In the genomic region with DNA sequence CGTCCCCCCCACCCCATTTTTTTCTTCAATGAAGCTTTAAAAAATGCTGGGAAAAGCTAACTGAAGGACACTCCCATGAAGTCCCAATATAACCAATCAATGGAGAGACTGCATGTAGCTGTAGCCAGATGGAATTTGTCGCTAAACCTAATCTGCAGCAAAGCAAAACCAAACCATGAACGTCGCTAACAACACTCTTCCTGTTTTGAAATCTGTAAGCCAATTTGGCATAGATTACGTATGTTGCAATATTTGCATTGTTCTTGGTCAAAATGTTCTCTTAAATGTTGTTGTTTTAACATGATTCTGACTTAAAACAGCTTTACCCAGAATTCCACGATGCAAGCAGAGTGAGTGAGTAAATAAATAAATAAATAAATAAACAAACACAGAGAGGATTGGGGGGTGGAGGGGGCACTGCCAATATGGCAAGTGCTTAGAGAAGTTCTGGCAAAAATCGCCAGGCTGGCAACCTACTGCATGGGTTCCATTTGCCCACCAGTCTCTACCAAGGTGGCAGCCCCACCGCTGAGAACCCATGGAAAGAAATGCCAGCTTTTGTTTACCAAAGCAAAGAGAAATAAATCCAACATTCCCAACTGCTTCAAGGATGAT, we compare ENCODE assay signal across 9 mouse cellular contexts.
DNase-seq lines count a peak whose midpoint lies in the region; ATAC-seq and TF ChIP-seq lines count a peak whose summit lies in the region.
"Had no signal": no experiment of that assay in that cellular context is flagged by ENCODE, and none has a peak within 500 bp of the region (broad histone marks: within the 10 kb centered on the region; RNA-seq: fewer than 3 reads in every experiment).

No protein-coding gene starts in this region.

- no peaks in the 10 kb centered on the region for H3K36me3 ChIP-seq in kidney, embryonic 16.5 days (ENCODE audit: insufficient read depth, low read length)
- no peaks in the 10 kb centered on the region for H3K36me3 ChIP-seq in hindbrain, embryonic 10.5 days
- no peaks in the 10 kb centered on the region for H3K36me3 ChIP-seq in lung, embryonic 15.5 days
- H3K36me3 ChIP-seq in stomach, postnatal 0 days (ENCODE audit: control insufficient read depth, insufficient read depth, low read length), result no peaks in the 10 kb centered on the region
- H3K36me3 ChIP-seq: G1E had no signal

- H3K4me1 ChIP-seq in kidney, embryonic 16.5 days (ENCODE audit: insufficient read depth, low read length), result peaks cover 14% of the 10 kb centered on the region
- H3K4me1 ChIP-seq in cortical plate, adult 2 months (ENCODE audit: control insufficient read depth, insufficient read depth, low read length), result peaks cover 14% of the 10 kb centered on the region
- H3K4me1 ChIP-seq in hindbrain, embryonic 10.5 days (replicated peaks), result peaks cover 73% of the 10 kb centered on the region
- peaks cover 48% of the 10 kb centered on the region for H3K4me1 ChIP-seq in lung, embryonic 15.5 days
- peaks cover 4% of the 10 kb centered on the region; the same call in 1 of the 2 replicates for H3K4me1 ChIP-seq in stomach, postnatal 0 days (replicated peaks; ENCODE audit: control insufficient read depth, insufficient read depth)

- no peak for TF ChIP-seq CTCF in cortical plate, adult 2 months (IDR thresholded peaks at IDR 0.05; ENCODE audit: extremely low read depth, insufficient read depth, low read length)
- TF ChIP-seq CTCF in stomach, postnatal 0 days (IDR thresholded peaks at IDR 0.05; ENCODE audit: low read depth), result no peak

- H3K4me3 ChIP-seq in kidney, embryonic 16.5 days (ENCODE audit: low read length), result peak overlapping the region; percentile 40
- peak overlapping the region; percentile 12 for H3K4me3 ChIP-seq in cortical plate, adult 2 months (ENCODE audit: insufficient read depth, low read length)
- H3K4me3 ChIP-seq in hindbrain, embryonic 10.5 days, result peak overlapping the region; percentile 48
- peak overlapping the region; percentile 34 for H3K4me3 ChIP-seq in lung, embryonic 15.5 days
- peak overlapping the region; percentile 26 for H3K4me3 ChIP-seq in stomach, postnatal 0 days (ENCODE audit: low read depth, low read length)

- no peak for TF ChIP-seq EP300 in stomach, postnatal 0 days (optimal IDR thresholded peaks at IDR 0.05)

- H3K27ac ChIP-seq in kidney, embryonic 16.5 days (ENCODE audit: low read length), result no peak overlapping the region
- peak overlapping the region; percentile 4; the same call in 1 of the 2 replicates for H3K27ac ChIP-seq in cortical plate, adult 2 months (ENCODE audit: insufficient read depth, low read length)
- H3K27ac ChIP-seq in hindbrain, embryonic 10.5 days, result peak overlapping the region; percentile 90
- H3K27ac ChIP-seq in lung, embryonic 15.5 days, result peak overlapping the region; percentile 82
- peak overlapping the region; percentile 49; the same call in 1 of the 2 replicates for H3K27ac ChIP-seq in stomach, postnatal 0 days (replicated peaks)

- no peaks in the 10 kb centered on the region for H3K9me3 ChIP-seq in kidney, embryonic 16.5 days (ENCODE audit: low read length)
- H3K9me3 ChIP-seq in hindbrain, embryonic 10.5 days, result no peaks in the 10 kb centered on the region
- H3K9me3 ChIP-seq in lung, embryonic 15.5 days, result no peaks in the 10 kb centered on the region
- H3K9me3 ChIP-seq in stomach, postnatal 0 days (ENCODE audit: control insufficient read depth, low read length), result no peaks in the 10 kb centered on the region
- H3K9me3 ChIP-seq: G1E had no signal

- no peak overlapping the region for H3K9ac ChIP-seq in kidney, embryonic 16.5 days (replicated peaks; ENCODE audit: low read length)
- H3K9ac ChIP-seq in lung, embryonic 15.5 days, result no peak overlapping the region
- no peak overlapping the region for H3K9ac ChIP-seq in stomach, postnatal 0 days (ENCODE audit: low read length)

- H3K27me3 ChIP-seq in kidney, embryonic 16.5 days (ENCODE audit: insufficient read depth, low read length), result no peaks in the 10 kb centered on the region
- no peaks in the 10 kb centered on the region for H3K27me3 ChIP-seq in hindbrain, embryonic 10.5 days (ENCODE audit: insufficient read depth, poor library complexity, severe bottlenecking)
- no peaks in the 10 kb centered on the region for H3K27me3 ChIP-seq in lung, embryonic 15.5 days
- H3K27me3 ChIP-seq in stomach, postnatal 0 days (ENCODE audit: control insufficient read depth, insufficient read depth, low read length), result no peaks in the 10 kb centered on the region

- peak; percentile 71; the same call in 1 of the 2 replicates for ATAC-seq in kidney, embryonic 16.5 days (ENCODE audit: low FRiP score, low TSS enrichment)
- ATAC-seq in lung, embryonic 15.5 days (ENCODE audit: borderline replicate concordance, extremely low read depth, low FRiP score, low TSS enrichment), result peak; percentile 83
- peak; percentile 73 for ATAC-seq in stomach, postnatal 0 days (ENCODE audit: low FRiP score, low TSS enrichment)
- ATAC-seq in erythroid progenitor cell, adult 5-6 weeks (replicated peaks; ENCODE audit: low FRiP score, poor library complexity, severe bottlenecking), result no peak

- DNase-seq in kidney, postnatal 10 days, result no peak
- no peak for DNase-seq in hindbrain, embryonic 10.5 days (ENCODE audit: low spot score)
- no peak for DNase-seq in stomach, postnatal 0 days (ENCODE audit: low spot score)
- DNase-seq in urinary bladder, postnatal 14 days (ENCODE audit: low spot score), result no peak

- H3K4me2 ChIP-seq in kidney, embryonic 16.5 days (replicated peaks; ENCODE audit: low read depth, low read length), result peak overlapping the region; percentile 55
- H3K4me2 ChIP-seq in lung, embryonic 15.5 days, result peak overlapping the region; percentile 57
- peak overlapping the region; percentile 52 for H3K4me2 ChIP-seq in stomach, postnatal 0 days (replicated peaks; ENCODE audit: low read depth)

- WGBS in kidney, embryonic 16.5 days, result 37% methylated on average over 8 of the region's 8 CpGs
- WGBS in hindbrain, embryonic 10.5 days, result 40% methylated on average over 8 of the region's 8 CpGs
- 27% methylated on average over 8 of the region's 8 CpGs for WGBS in lung, embryonic 15.5 days
- 32% methylated on average over 8 of the region's 8 CpGs for WGBS in stomach, postnatal 0 days

- no peak for TF ChIP-seq POLR2A in cortical plate, adult 2 months (IDR thresholded peaks at IDR 0.05; ENCODE audit: extremely low read depth, insufficient read depth, low read length)
